Mouse (Mus musculus): ENCODE measurements around the gene Tmem252.
A peak's percentile ranks its signal among the peaks of the same experiment; 100 is the strongest.

Tmem252 gene

GRCm38 (mm10) chr19:24673762-24674161 lies at the start of gene Tmem252:
Gene Tmem252 (plus strand): TSS chr19:24674008.
- DNase-seq (ENCODE audit: low spot score in 2 of 2), result no peak

- DNase-seq (ENCODE audit: low spot score in 2 of 2), result no peak
Observed at GRCm38 (mm10) chr19:24628049-24628448, 45.8 kb upstream of the Tmem252 start.

- no peak for DNase-seq (ENCODE audit: low spot score in 2 of 2)
Observed at GRCm38 (mm10) chr19:24633008-24633407, 40.8 kb upstream of the Tmem252 start.

- DNase-seq (ENCODE audit: low spot score in 2 of 2), result peak; percentile 47
Observed at GRCm38 (mm10) chr19:24634602-24635001, 39.2 kb upstream of the Tmem252 start.

GRCm38 (mm10) chr19:24636616-24637015 lies 37.2 kb upstream of the Tmem252 start:
- no peak for DNase-seq (ENCODE audit: low spot score in 2 of 2)

- DNase-seq (ENCODE audit: low spot score in 2 of 2), result no peak
Observed at GRCm38 (mm10) chr19:24637988-24638387, 35.8 kb upstream of the Tmem252 start.

GRCm38 (mm10) chr19:24640982-24641381 lies 32.8 kb upstream of the Tmem252 start:
- DNase-seq (ENCODE audit: low spot score in 2 of 2), result no peak

- no peak for DNase-seq (ENCODE audit: low spot score in 2 of 2)
Observed at GRCm38 (mm10) chr19:24644971-24645370, 28.8 kb upstream of the Tmem252 start.

GRCm38 (mm10) chr19:24646162-24646829 lies 27.5 kb upstream of the Tmem252 start:
- no peak for DNase-seq (ENCODE audit: low spot score in 2 of 2)

GRCm38 (mm10) chr19:24648016-24648415 lies 25.8 kb upstream of the Tmem252 start:
- no peak for DNase-seq (ENCODE audit: low spot score in 2 of 2)

- no peak for DNase-seq (ENCODE audit: low spot score in 2 of 2)
Observed at GRCm38 (mm10) chr19:24650428-24650827, 23.4 kb upstream of the Tmem252 start.

- DNase-seq (ENCODE audit: low spot score in 2 of 2), result no peak
Observed at GRCm38 (mm10) chr19:24651595-24651994, 22.2 kb upstream of the Tmem252 start.

GRCm38 (mm10) chr19:24652342-24653019 lies 21.3 kb upstream of the Tmem252 start:
- DNase-seq (ENCODE audit: low spot score in 2 of 2), result no peak

GRCm38 (mm10) chr19:24653230-24653799 lies 20.5 kb upstream of the Tmem252 start:
- DNase-seq (ENCODE audit: low spot score in 2 of 2), result no peak

GRCm38 (mm10) chr19:24656981-24657380 lies 16.8 kb upstream of the Tmem252 start:
- DNase-seq (ENCODE audit: low spot score in 2 of 2), result no peak

GRCm38 (mm10) chr19:24662346-24662745 lies 11.5 kb upstream of the Tmem252 start:
- DNase-seq (ENCODE audit: low spot score in 2 of 2), result no peak

- no peak for DNase-seq (ENCODE audit: low spot score in 2 of 2)
Observed at GRCm38 (mm10) chr19:24665771-24666170, 8.0 kb upstream of the Tmem252 start.

- no peak for DNase-seq (ENCODE audit: low spot score in 2 of 2)
Observed at GRCm38 (mm10) chr19:24667527-24667926, 6.3 kb upstream of the Tmem252 start.

GRCm38 (mm10) chr19:24671571-24671970 lies 2.2 kb upstream of the Tmem252 start:
- DNase-seq (ENCODE audit: low spot score in 2 of 2), result no peak

- DNase-seq (ENCODE audit: low spot score in 2 of 2), result no peak
Observed at GRCm38 (mm10) chr19:24672366-24672960, 1.3 kb upstream of the Tmem252 start.

GRCm38 (mm10) chr19:24673331-24673730 lies 477 bp upstream of the Tmem252 start:
- no peak for DNase-seq (ENCODE audit: low spot score in 2 of 2)

GRCm38 (mm10) chr19:24676429-24676828 lies 2.6 kb downstream of the Tmem252 start:
- DNase-seq (ENCODE audit: low spot score in 2 of 2), result no peak
